Mouse (Mus musculus): ENCODE measurements around the gene Rbm19.

Gene Rbm19

DNA sequence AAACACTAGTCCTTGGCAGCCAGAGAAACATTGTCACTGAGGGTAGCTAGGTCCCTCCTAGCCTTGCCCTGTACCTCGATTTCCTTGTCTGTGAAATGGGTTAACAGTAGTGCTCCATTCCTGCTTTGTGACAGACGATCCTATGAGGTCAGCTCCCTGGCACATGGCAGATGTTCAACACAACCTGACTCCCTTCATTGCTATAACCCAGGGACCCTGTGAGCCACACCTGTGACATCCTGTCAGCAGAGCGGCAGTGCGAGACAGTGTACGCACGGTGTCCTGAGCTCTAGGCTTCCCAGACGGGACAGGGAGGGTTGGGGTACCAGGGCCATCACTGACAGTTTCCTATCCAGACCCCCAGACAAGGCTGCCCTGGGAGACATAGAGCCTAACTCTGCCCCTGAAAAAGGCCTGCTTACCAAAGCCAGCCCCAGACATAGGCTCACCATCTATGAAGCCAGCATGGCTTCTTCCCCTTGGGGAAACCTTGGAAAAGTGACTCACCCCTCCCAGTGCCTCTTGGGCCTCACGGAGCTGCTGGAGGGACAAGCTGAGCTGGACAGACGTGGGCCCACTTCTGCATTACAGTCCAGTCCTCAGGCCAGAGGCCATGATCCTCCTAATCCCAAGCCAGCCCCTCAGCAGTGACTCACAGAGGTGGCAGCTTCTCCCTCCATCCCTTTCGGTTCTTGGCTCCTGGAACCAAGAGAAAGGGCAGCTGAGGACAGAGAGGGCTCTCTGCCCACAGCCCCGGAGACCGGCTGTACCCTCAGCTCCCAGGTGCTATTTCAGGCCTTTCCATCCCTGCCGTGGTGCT is 60.2 kb downstream of the Rbm19 start:
- no peak for TF ChIP-seq POU5F1 (IDR thresholded peaks at IDR 0.05; ENCODE audit: borderline replicate concordance, low read length)
- no peak for TF ChIP-seq CTCF (conservative IDR thresholded peaks at IDR 0.05; ENCODE audit: low read length)
- TF ChIP-seq NANOG (IDR thresholded peaks at IDR 0.05; ENCODE audit: borderline replicate concordance, low read length), result no peak
- Histone ChIP-seq H3K36me3 (ENCODE audit: insufficient read depth, low read length) (peaks cover 85% of the 10 kb centered on the region), H3K27me3 (ENCODE audit: insufficient read depth, low read length) (no peaks in the 10 kb centered on the region), H3K4me3 (replicated peaks; ENCODE audit: low read length) (no peak overlapping the region), H3K9me3 (ENCODE audit: low read length) (no peaks in the 10 kb centered on the region), H3K4me1 (replicated peaks; ENCODE audit: low read depth, low read length) (peaks cover 18% of the 10 kb centered on the region)

DNA sequence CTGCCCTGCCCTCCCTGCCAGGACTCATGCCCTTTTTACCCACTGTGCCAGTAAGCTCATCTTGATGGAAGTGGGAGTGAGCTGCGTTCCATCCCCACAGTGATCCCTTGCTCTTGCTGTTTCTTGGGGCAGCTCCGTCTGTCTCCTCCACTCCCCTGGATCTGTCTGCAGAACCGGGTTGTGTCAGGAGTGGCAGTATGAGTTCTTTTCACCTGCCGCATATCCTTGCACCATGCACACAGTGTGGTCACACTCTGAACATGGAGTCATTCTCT is 60.7 kb downstream of the Rbm19 start:
- peaks cover 90% of the 10 kb centered on the region for H3K36me3 ChIP-seq (ENCODE audit: insufficient read depth, low read length)
- TF ChIP-seq NANOG (IDR thresholded peaks at IDR 0.05; ENCODE audit: borderline replicate concordance, low read length) (no peak), POU5F1 (IDR thresholded peaks at IDR 0.05; ENCODE audit: borderline replicate concordance, low read length) (no peak), CTCF (conservative IDR thresholded peaks at IDR 0.05; ENCODE audit: low read length) (no peak)
- no peak overlapping the region for H3K4me3 ChIP-seq (replicated peaks; ENCODE audit: low read length)
- H3K27me3 ChIP-seq (ENCODE audit: insufficient read depth, low read length), result no peaks in the 10 kb centered on the region
- no peaks in the 10 kb centered on the region for H3K9me3 ChIP-seq (ENCODE audit: low read length)
- peaks cover 18% of the 10 kb centered on the region for H3K4me1 ChIP-seq (replicated peaks; ENCODE audit: low read depth, low read length)

DNA sequence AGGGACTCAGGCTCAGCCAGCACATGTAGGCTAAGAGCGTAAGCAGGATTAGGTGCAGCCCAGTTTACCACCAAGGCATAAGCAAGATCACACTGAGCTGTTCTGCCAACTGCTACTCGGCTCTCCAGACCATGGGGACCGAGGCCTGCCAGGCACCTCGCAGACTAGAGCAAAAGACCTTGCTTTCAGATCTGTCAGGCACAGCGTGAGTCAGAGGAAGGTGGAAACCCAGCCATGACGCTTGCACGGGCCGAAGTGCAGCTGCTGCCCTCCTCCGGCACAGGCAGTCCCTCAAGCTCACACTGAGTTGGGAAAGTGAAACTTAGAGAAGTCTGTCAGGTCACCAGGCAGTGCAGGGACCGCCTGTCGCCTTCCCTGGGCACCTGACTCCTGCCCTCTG is 63.8 kb downstream of the Rbm19 start:
- H3K4me3 ChIP-seq (replicated peaks; ENCODE audit: low read length), result no peak overlapping the region
- no peak for TF ChIP-seq POU5F1 (IDR thresholded peaks at IDR 0.05; ENCODE audit: borderline replicate concordance, low read length)
- TF ChIP-seq NANOG (IDR thresholded peaks at IDR 0.05; ENCODE audit: borderline replicate concordance, low read length), result no peak
- TF ChIP-seq CTCF (conservative IDR thresholded peaks at IDR 0.05; ENCODE audit: low read length), result no peak
- H3K9me3 ChIP-seq (ENCODE audit: low read length), result no peaks in the 10 kb centered on the region
- no peaks in the 10 kb centered on the region for H3K27me3 ChIP-seq (ENCODE audit: insufficient read depth, low read length)
- H3K4me1 ChIP-seq (replicated peaks; ENCODE audit: low read depth, low read length), result peaks cover 31% of the 10 kb centered on the region
- peaks cover 94% of the 10 kb centered on the region for H3K36me3 ChIP-seq (ENCODE audit: insufficient read depth, low read length)

DNA sequence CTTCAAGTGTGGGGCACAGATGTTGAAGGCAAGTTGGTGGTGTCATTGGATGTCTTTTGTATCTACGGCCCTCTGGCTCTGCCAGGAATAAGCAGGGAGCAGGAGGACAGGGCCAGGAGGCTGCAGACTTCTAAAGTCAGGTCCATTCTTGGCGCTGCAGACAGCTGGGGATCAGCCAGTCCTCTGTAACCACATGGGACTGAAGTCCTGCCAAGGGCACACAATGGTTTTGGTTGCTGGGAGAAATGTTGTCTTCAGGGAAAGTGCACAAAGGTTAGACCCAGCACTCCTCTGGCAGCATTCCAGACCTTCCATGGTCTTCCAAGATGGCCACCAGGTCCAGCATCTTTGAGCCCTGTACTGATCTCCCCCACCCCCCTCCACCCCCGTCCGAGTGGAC is 65.1 kb downstream of the Rbm19 start:
- H3K4me3 ChIP-seq (replicated peaks; ENCODE audit: low read length), result no peak overlapping the region
- H3K36me3 ChIP-seq (ENCODE audit: insufficient read depth, low read length), result peaks cover 94% of the 10 kb centered on the region
- no peaks in the 10 kb centered on the region for H3K27me3 ChIP-seq (ENCODE audit: insufficient read depth, low read length)
- peaks cover 28% of the 10 kb centered on the region for H3K4me1 ChIP-seq (replicated peaks; ENCODE audit: low read depth, low read length)
- H3K9me3 ChIP-seq (ENCODE audit: low read length), result no peaks in the 10 kb centered on the region
- TF ChIP-seq POU5F1 (IDR thresholded peaks at IDR 0.05; ENCODE audit: borderline replicate concordance, low read length), result no peak

DNA sequence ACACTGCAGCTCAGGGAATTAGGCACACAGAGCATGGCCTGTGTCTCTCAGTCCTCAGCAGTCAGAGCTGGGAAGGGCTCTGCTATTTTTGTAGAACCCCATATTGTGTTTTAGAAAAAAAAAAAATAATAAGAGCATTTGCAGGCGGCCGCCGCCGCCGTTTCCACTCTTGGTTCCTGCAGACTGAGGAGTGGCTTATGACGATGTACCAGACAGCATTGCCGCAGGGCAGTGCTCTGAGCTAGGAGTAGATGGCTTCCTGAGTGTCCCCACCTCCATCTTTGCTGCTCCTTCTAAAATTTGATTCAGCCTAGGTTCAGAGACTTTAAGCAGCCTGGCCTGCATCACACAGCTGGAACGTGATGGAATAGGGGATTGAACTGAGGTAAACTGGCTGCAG is 67.1 kb downstream of the Rbm19 start:
- Histone ChIP-seq H3K9me3 (ENCODE audit: low read length) (no peaks in the 10 kb centered on the region), H3K4me1 (replicated peaks; ENCODE audit: low read depth, low read length) (peaks cover 28% of the 10 kb centered on the region), H3K36me3 (ENCODE audit: insufficient read depth, low read length) (peaks cover 94% of the 10 kb centered on the region), H3K4me3 (replicated peaks; ENCODE audit: low read length) (no peak overlapping the region), H3K27me3 (ENCODE audit: insufficient read depth, low read length) (no peaks in the 10 kb centered on the region)
- TF ChIP-seq POU5F1 (IDR thresholded peaks at IDR 0.05; ENCODE audit: borderline replicate concordance, low read length) (no peak), CTCF (conservative IDR thresholded peaks at IDR 0.05; ENCODE audit: low read length) (no peak), NANOG (IDR thresholded peaks at IDR 0.05; ENCODE audit: borderline replicate concordance, low read length) (no peak)

DNA sequence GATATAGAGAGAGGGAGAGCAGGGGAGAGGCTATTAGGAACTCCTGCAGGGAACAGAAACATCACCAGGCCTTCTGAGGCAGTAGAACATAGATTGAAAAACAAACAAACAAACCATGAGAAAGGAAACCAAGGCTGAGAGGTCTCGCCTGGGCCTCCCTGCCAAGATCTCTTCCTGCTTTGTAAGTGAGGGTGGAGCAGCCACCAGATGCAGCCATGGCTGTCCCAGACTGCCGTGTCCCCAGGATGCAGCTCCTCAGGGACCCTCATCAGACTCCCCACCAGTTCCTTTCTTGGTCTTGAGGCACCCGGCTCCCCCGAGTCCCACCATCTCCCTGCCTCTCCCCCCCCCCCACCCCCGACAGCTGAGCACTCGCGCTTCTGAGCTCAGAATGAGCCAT is 67.5 kb downstream of the Rbm19 start:
- H3K4me3 ChIP-seq (replicated peaks; ENCODE audit: low read length), result no peak overlapping the region
- TF ChIP-seq NANOG (IDR thresholded peaks at IDR 0.05; ENCODE audit: borderline replicate concordance, low read length) (no peak), POU5F1 (IDR thresholded peaks at IDR 0.05; ENCODE audit: borderline replicate concordance, low read length) (no peak), CTCF (conservative IDR thresholded peaks at IDR 0.05; ENCODE audit: low read length) (no peak)
- H3K4me1 ChIP-seq (replicated peaks; ENCODE audit: low read depth, low read length), result peaks cover 24% of the 10 kb centered on the region
- no peaks in the 10 kb centered on the region for H3K27me3 ChIP-seq (ENCODE audit: insufficient read depth, low read length)
- peaks cover 94% of the 10 kb centered on the region for H3K36me3 ChIP-seq (ENCODE audit: insufficient read depth, low read length)
- H3K9me3 ChIP-seq (ENCODE audit: low read length), result no peaks in the 10 kb centered on the region

DNA sequence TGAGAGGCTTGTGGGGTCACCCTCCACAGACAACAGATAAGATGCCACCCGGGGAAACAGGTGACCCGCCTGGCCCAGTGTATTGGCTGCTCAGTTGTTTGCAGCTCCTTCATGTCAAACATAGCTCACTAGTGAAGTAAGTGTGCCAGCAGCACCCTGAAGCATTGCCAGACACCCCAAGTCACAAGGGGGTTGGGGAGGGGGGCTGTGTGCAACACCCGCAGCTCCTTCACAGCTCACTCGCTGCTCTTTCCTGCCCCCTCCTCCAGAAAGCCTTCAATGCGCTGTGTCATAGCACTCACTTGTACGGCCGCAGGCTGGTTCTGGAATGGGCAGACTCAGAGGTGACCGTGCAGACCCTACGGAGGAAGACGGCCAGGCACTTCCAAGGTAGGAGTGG is 69.7 kb downstream of the Rbm19 start:
- peaks cover 93% of the 10 kb centered on the region for H3K36me3 ChIP-seq (ENCODE audit: insufficient read depth, low read length)
- H3K4me1 ChIP-seq (replicated peaks; ENCODE audit: low read depth, low read length), result peaks cover 24% of the 10 kb centered on the region
- H3K9me3 ChIP-seq (ENCODE audit: low read length), result no peaks in the 10 kb centered on the region
- TF ChIP-seq POU5F1 (IDR thresholded peaks at IDR 0.05; ENCODE audit: borderline replicate concordance, low read length) (no peak), CTCF (conservative IDR thresholded peaks at IDR 0.05; ENCODE audit: low read length) (no peak), NANOG (IDR thresholded peaks at IDR 0.05; ENCODE audit: borderline replicate concordance, low read length) (no peak)
- no peaks in the 10 kb centered on the region for H3K27me3 ChIP-seq (ENCODE audit: insufficient read depth, low read length)
- no peak overlapping the region for H3K4me3 ChIP-seq (replicated peaks; ENCODE audit: low read length)

DNA sequence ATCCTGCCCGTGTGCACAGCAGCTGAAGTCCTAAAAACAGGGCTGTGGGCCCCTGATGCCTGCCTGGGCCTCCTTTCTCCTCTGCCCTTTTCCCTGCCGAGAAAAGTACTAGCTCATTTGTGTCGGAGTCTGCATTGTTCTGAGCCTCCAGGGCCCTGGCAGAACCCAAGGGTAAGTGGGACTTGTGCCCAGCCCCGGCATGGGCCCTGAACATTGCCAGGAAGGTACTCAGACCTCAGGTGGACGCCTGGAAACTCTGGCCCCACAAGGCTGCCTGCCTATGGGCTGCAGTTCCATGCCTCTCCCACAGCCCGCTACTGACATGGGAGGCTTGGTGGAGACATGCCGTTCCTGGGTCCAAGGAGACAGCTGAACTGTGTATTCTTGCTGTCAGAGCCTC is 72.3 kb downstream of the Rbm19 start:
- peaks cover 15% of the 10 kb centered on the region for H3K4me1 ChIP-seq (replicated peaks; ENCODE audit: low read depth, low read length)
- peaks cover 95% of the 10 kb centered on the region for H3K36me3 ChIP-seq (ENCODE audit: insufficient read depth, low read length)
- TF ChIP-seq NANOG (IDR thresholded peaks at IDR 0.05; ENCODE audit: borderline replicate concordance, low read length) (no peak), POU5F1 (IDR thresholded peaks at IDR 0.05; ENCODE audit: borderline replicate concordance, low read length) (no peak), CTCF (conservative IDR thresholded peaks at IDR 0.05; ENCODE audit: low read length) (no peak)
- H3K9me3 ChIP-seq (ENCODE audit: low read length), result no peaks in the 10 kb centered on the region
- H3K4me3 ChIP-seq (replicated peaks; ENCODE audit: low read length), result no peak overlapping the region
- H3K27me3 ChIP-seq (ENCODE audit: insufficient read depth, low read length), result no peaks in the 10 kb centered on the region

DNA sequence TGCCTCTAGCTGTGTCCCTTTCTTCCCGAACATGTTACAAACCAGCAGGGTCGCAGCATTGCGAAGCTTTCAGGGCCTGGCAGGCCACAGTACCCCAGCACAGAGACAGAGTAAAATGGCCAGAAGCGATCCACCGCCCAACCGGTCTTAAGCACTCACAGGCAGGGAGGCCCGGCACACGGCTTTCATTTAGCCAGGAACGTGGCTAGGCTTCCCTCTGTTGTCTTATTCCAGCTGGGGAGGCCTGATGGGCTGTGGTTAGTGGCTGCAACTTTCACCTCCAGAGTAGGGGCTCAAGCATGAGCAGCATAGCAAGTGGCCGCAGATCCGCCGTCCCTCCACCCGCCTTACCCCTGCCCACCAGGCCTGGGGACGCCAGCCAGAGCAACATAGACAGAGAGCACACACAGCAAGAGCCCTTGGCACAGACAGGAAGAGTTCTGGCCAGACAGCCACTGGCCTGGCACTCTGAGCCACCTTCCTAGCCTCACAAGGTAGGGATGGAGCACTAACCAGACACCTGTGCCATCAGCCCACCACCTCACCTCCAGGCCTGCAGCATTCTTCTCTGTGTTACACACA is 73.8 kb downstream of the Rbm19 start:
- TF ChIP-seq NANOG (IDR thresholded peaks at IDR 0.05; ENCODE audit: borderline replicate concordance, low read length) (no peak), POU5F1 (IDR thresholded peaks at IDR 0.05; ENCODE audit: borderline replicate concordance, low read length) (no peak), CTCF (conservative IDR thresholded peaks at IDR 0.05; ENCODE audit: low read length) (no peak)
- Histone ChIP-seq H3K9me3 (ENCODE audit: low read length) (no peaks in the 10 kb centered on the region), H3K36me3 (ENCODE audit: insufficient read depth, low read length) (peaks cover 95% of the 10 kb centered on the region), H3K27me3 (ENCODE audit: insufficient read depth, low read length) (no peaks in the 10 kb centered on the region), H3K4me1 (replicated peaks; ENCODE audit: low read depth, low read length) (peaks cover 20% of the 10 kb centered on the region), H3K4me3 (replicated peaks; ENCODE audit: low read length) (no peak overlapping the region)
